In the genomic region with DNA sequence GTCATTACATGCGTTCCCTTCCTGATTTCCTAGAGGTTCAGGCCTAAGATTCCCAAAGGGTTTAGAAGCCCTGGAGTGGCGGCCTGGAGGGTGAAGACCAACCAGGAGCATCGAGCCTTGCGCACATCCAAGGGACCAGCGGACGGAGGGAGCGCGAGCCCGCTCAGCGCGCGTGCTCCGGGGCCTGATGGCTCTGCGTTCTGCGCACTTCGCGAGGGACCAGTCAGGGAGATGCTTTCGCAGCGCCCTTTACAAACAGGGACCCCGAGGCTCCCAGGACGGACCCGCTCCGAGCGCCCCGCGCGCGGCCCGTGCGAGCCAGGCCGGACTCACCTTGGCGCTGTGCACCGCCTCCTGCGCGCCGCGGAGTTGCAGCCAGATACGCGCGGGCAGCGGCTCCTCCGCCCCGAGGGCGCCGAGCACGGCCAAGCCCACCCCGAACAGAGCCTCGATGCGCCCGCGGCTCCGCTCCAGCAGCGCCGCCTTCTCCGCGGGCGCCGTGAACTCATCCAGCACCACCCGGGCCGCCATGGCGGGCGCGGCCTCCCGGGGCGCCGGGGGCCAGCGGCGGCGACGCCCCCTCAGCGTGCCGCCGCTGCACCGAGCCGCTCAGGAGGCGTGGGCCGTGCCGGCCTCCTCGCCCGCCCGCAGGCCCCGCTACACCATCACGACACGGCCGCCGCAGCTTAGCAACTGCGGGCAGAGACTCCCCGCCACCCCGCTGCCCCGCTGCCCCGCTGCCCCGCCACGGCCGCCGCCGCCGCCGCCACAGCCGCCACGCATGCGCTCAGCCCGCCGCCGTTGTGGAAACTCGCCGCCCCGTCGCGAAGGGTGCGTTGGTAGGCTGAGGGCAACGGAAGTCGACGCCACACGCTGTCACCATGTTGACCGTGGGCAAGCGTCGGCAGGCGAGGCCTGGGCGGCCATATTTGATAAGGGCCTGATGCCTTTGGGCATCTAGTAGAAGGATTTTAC, we compare ENCODE assay signal across 8 mouse cellular contexts. TPM values are rescaled to one million over a fixed set of nuclear protein-coding genes. Genes with fewer than 3 reads are reported as not detected.
A peak's percentile ranks its signal among the peaks of the same experiment; 100 is the strongest.
DNase-seq lines count a peak whose midpoint lies in the region; ATAC-seq and TF ChIP-seq lines count a peak whose summit lies in the region.

Gene N4bp1, minus strand, starts transcription at position 770 of the 975 bp plus-strand sequence.

- no peak for TF ChIP-seq CTCF in ES-Bruce4 (IDR thresholded peaks at IDR 0.05; ENCODE audit: low read depth, low read length)
- no peak for TF ChIP-seq CTCF in heart, postnatal 0 days (IDR thresholded peaks at IDR 0.05; ENCODE audit: low read depth)

- H3K4me2 ChIP-seq in forebrain, embryonic 12.5 days = peak within 1 kb of the TSS; percentile 90
- peak within 1 kb of the TSS; percentile 85 for H3K4me2 ChIP-seq in heart, postnatal 0 days (ENCODE audit: low read depth, low read length)
- peak within 1 kb of the TSS; percentile 88 for H3K4me2 ChIP-seq in liver, embryonic 15.5 days
- H3K4me2 ChIP-seq in neural tube, embryonic 11.5 days (ENCODE audit: low read depth) = peak within 1 kb of the TSS; percentile 93
- peak within 1 kb of the TSS; percentile 90 for H3K4me2 ChIP-seq in stomach, embryonic 16.5 days (ENCODE audit: low read depth, low read length)

- H3K9me3 ChIP-seq in ES-Bruce4 (replicated peaks; ENCODE audit: control insufficient read depth, insufficient read depth, low read length, poor library complexity, severe bottlenecking) = no peaks in the 10 kb centered on the region
- no peaks in the 10 kb centered on the region for H3K9me3 ChIP-seq in forebrain, embryonic 12.5 days
- H3K9me3 ChIP-seq in heart, postnatal 0 days (replicated peaks; ENCODE audit: control insufficient read depth, low read length) = no peaks in the 10 kb centered on the region
- H3K9me3 ChIP-seq in liver, embryonic 15.5 days (replicated peaks) = no peaks in the 10 kb centered on the region
- H3K9me3 ChIP-seq in neural tube, embryonic 11.5 days (ENCODE audit: control insufficient read depth, low read length) = no peaks in the 10 kb centered on the region
- no peaks in the 10 kb centered on the region for H3K9me3 ChIP-seq in stomach, embryonic 16.5 days (replicated peaks; ENCODE audit: control insufficient read depth, low read length)

- TF ChIP-seq EP300 in ES-Bruce4 (IDR thresholded peaks at IDR 0.05; ENCODE audit: insufficient read depth, low read depth, low read length) = peak; percentile 74; the same call in 1 of the 2 replicates
- no peak for TF ChIP-seq EP300 in heart, postnatal 0 days (IDR thresholded peaks at IDR 0.05; ENCODE audit: low read depth)

- H3K36me3 ChIP-seq in ES-Bruce4 (ENCODE audit: control insufficient read depth, insufficient read depth, low read length, poor library complexity, severe bottlenecking) = peaks cover 21% of the 10 kb centered on the region
- peaks cover 4% of the 10 kb centered on the region; the same call in 1 of the 2 replicates for H3K36me3 ChIP-seq in forebrain, embryonic 12.5 days (replicated peaks)
- peaks cover 2% of the 10 kb centered on the region for H3K36me3 ChIP-seq in heart, postnatal 0 days (replicated peaks; ENCODE audit: control insufficient read depth, insufficient read depth, low read length)
- 0 out of 2 replicates have a peak, but pooled peaks cover 2% of the 10 kb centered on the region for H3K36me3 ChIP-seq in liver, embryonic 15.5 days (replicated peaks)
- H3K36me3 ChIP-seq in neural tube, embryonic 11.5 days (ENCODE audit: control insufficient read depth, insufficient read depth, low read length) = no peaks in the 10 kb centered on the region
- H3K36me3 ChIP-seq in stomach, embryonic 16.5 days (ENCODE audit: control insufficient read depth, insufficient read depth, low read length) = no peaks in the 10 kb centered on the region

- peak within 1 kb of the TSS; percentile 92 for H3K9ac ChIP-seq in ES-Bruce4 (ENCODE audit: low read depth, poor library complexity, severe bottlenecking)
- peak within 1 kb of the TSS; percentile 91 for H3K9ac ChIP-seq in forebrain, embryonic 12.5 days
- peak within 1 kb of the TSS; percentile 83 for H3K9ac ChIP-seq in heart, postnatal 0 days (replicated peaks; ENCODE audit: low read depth, low read length)
- peak within 1 kb of the TSS; percentile 76 for H3K9ac ChIP-seq in liver, embryonic 15.5 days
- H3K9ac ChIP-seq in neural tube, embryonic 11.5 days (ENCODE audit: low read length) = peak within 1 kb of the TSS; percentile 83
- peak within 1 kb of the TSS; percentile 93 for H3K9ac ChIP-seq in stomach, embryonic 16.5 days (ENCODE audit: low read length)

- WGBS in forebrain, embryonic 12.5 days = under 1% methylated on average over 103 of the region's 119 CpGs
- under 1% methylated on average over 88 of the region's 119 CpGs for WGBS in heart, postnatal 0 days
- under 1% methylated on average over 119 of the region's 119 CpGs for WGBS in liver, embryonic 15.5 days (ENCODE audit: insufficient replicate concordance)
- WGBS in neural tube, embryonic 11.5 days = under 1% methylated on average over 104 of the region's 119 CpGs
- WGBS in stomach, embryonic 16.5 days = under 1% methylated on average over 119 of the region's 119 CpGs

- peak within 1 kb of the TSS; percentile 92 for H3K4me3 ChIP-seq in ES-Bruce4 (ENCODE audit: low read depth, low read length)
- H3K4me3 ChIP-seq in forebrain, embryonic 12.5 days (replicated peaks) = peak within 1 kb of the TSS; percentile 97
- peak within 1 kb of the TSS; percentile 93 for H3K4me3 ChIP-seq in heart, postnatal 0 days (ENCODE audit: low read depth, low read length)
- H3K4me3 ChIP-seq in liver, embryonic 15.5 days (replicated peaks) = peak within 1 kb of the TSS; percentile 93
- peak within 1 kb of the TSS; percentile 84 for H3K4me3 ChIP-seq in neural tube, embryonic 11.5 days (ENCODE audit: low read depth, low read length)
- H3K4me3 ChIP-seq in stomach, embryonic 16.5 days (replicated peaks; ENCODE audit: low read length) = peak within 1 kb of the TSS; percentile 79

- H3K4me1 ChIP-seq in ES-Bruce4 (ENCODE audit: control insufficient read depth, insufficient read depth, low read length) = peaks cover 5% of the 10 kb centered on the region
- H3K4me1 ChIP-seq in forebrain, embryonic 12.5 days = peaks cover 23% of the 10 kb centered on the region
- peaks cover 15% of the 10 kb centered on the region for H3K4me1 ChIP-seq in heart, postnatal 0 days (ENCODE audit: control insufficient read depth, insufficient read depth)
- peaks cover 57% of the 10 kb centered on the region for H3K4me1 ChIP-seq in liver, embryonic 15.5 days (replicated peaks)
- H3K4me1 ChIP-seq in neural tube, embryonic 11.5 days (ENCODE audit: control insufficient read depth, insufficient read depth, low read length) = peaks cover 14% of the 10 kb centered on the region
- H3K4me1 ChIP-seq in stomach, embryonic 16.5 days (ENCODE audit: control insufficient read depth, insufficient read depth, low read length) = peaks cover 30% of the 10 kb centered on the region

- TF ChIP-seq POLR2A in ES-Bruce4 (IDR thresholded peaks at IDR 0.05; ENCODE audit: insufficient read depth, low read length) = no peak

- DNase-seq in c-Kit-positive CD71-positive TER-119-positive erythroid progenitor cells, embryonic 14.5 days (ENCODE audit: low spot score) = peak; percentile 82
- peak; percentile 89 for DNase-seq in heart, postnatal 0 days (ENCODE audit: low spot score)
- DNase-seq in kidney, postnatal 36 days = peak; percentile 96 to 97
- DNase-seq in neural tube, embryonic 11.5 days (ENCODE audit: low spot score) = peak; percentile 93

- peak within 1 kb of the TSS; percentile 79 for H3K27ac ChIP-seq in ES-Bruce4 (ENCODE audit: insufficient read depth, low read length)
- H3K27ac ChIP-seq in forebrain, embryonic 12.5 days = peak within 1 kb of the TSS; percentile 93
- H3K27ac ChIP-seq in heart, postnatal 0 days (ENCODE audit: low read depth) = peak within 1 kb of the TSS; percentile 90
- H3K27ac ChIP-seq in liver, embryonic 15.5 days (replicated peaks) = peak within 1 kb of the TSS; percentile 82
- H3K27ac ChIP-seq in neural tube, embryonic 11.5 days (ENCODE audit: low read depth, low read length) = peak within 1 kb of the TSS; percentile 84
- H3K27ac ChIP-seq in stomach, embryonic 16.5 days (ENCODE audit: low read length) = peak within 1 kb of the TSS; percentile 93

- ATAC-seq in forebrain, embryonic 12.5 days (ENCODE audit: low FRiP score) = peak; percentile 97
- peak; percentile 92 for ATAC-seq in heart, postnatal 0 days (ENCODE audit: insufficient read depth, low read depth)
- peak; percentile 85 for ATAC-seq in liver, embryonic 15.5 days (ENCODE audit: insufficient read depth)
- ATAC-seq in neural tube, embryonic 11.5 days (ENCODE audit: insufficient read depth, low FRiP score, low TSS enrichment) = peak; percentile 93
- ATAC-seq in stomach, embryonic 16.5 days (ENCODE audit: insufficient read depth, low FRiP score) = peak; percentile 88

- no peaks in the 10 kb centered on the region for H3K27me3 ChIP-seq in ES-Bruce4 (ENCODE audit: control insufficient read depth, insufficient read depth, low read length, poor library complexity, severe bottlenecking)
- no peaks in the 10 kb centered on the region for H3K27me3 ChIP-seq in forebrain, embryonic 12.5 days
- H3K27me3 ChIP-seq in heart, postnatal 0 days (ENCODE audit: control insufficient read depth, insufficient read depth, low read length) = no peaks in the 10 kb centered on the region
- no peaks in the 10 kb centered on the region; the same call in 1 of the 2 replicates for H3K27me3 ChIP-seq in liver, embryonic 15.5 days
- no peaks in the 10 kb centered on the region for H3K27me3 ChIP-seq in neural tube, embryonic 11.5 days (ENCODE audit: control insufficient read depth, insufficient read depth, low read length)
- no peaks in the 10 kb centered on the region for H3K27me3 ChIP-seq in stomach, embryonic 16.5 days (ENCODE audit: control insufficient read depth, insufficient read depth, low read length)

RNA-seq across cellular contexts. Expression of gene N4bp1, which starts in this region (rescaled TPM):
- 80.3 and 81.5 TPM in 2 replicates for polyA plus RNA-seq in ES-Bruce4 (2011; ENCODE audit: insufficient read depth, insufficient read length, low read depth, missing spikeins)
- 12.4 and 12.7 TPM in 2 replicates for polyA plus RNA-seq in forebrain, embryonic 12.5 days (2016; fragmentation: Nextera tagmentation; extraction: Ambion mirVana)
- total RNA-seq in heart, postnatal 0 days (2014; rRNA removed; ENCODE audit: low replicate concordance) = 7.6 and 9.1 TPM in 2 replicates
- polyA plus RNA-seq in heart, postnatal 0 days (2015; fragmentation: Nextera tagmentation; extraction: Ambion mirVana) = 3.5 and 3.8 TPM in 2 replicates
- polyA plus RNA-seq in liver, embryonic 15.5 days (2015; fragmentation: Nextera tagmentation; extraction: Ambion mirVana) = 2.3 and 2.6 TPM in 2 replicates
- 11.1 and 12.0 TPM in 2 replicates for polyA plus RNA-seq in neural tube, embryonic 11.5 days (2014; fragmentation: Nextera tagmentation; extraction: Ambion mirVana)
- polyA plus RNA-seq in stomach, embryonic 16.5 days (2015; fragmentation: Nextera tagmentation; extraction: Ambion mirVana) = 6.3 and 6.8 TPM in 2 replicates

Comparison
In these comparisons a context has a peak if more than half of its experiments do, and no peak if none do; other contexts are left out.
1. Peak in every context shown above with its lines: DNase-seq, ATAC-seq, H3K4me3 ChIP-seq and H3K27ac ChIP-seq.